Mouse (Mus musculus): Measurements from ENCODE around the gene Cdk12.
"Not testable (repeated sequence)": the region's sequence is repeated elsewhere in the genome, so short reads cannot be mapped to it uniquely, and the experiment has no call there.

Cdk12 gene

DNA sequence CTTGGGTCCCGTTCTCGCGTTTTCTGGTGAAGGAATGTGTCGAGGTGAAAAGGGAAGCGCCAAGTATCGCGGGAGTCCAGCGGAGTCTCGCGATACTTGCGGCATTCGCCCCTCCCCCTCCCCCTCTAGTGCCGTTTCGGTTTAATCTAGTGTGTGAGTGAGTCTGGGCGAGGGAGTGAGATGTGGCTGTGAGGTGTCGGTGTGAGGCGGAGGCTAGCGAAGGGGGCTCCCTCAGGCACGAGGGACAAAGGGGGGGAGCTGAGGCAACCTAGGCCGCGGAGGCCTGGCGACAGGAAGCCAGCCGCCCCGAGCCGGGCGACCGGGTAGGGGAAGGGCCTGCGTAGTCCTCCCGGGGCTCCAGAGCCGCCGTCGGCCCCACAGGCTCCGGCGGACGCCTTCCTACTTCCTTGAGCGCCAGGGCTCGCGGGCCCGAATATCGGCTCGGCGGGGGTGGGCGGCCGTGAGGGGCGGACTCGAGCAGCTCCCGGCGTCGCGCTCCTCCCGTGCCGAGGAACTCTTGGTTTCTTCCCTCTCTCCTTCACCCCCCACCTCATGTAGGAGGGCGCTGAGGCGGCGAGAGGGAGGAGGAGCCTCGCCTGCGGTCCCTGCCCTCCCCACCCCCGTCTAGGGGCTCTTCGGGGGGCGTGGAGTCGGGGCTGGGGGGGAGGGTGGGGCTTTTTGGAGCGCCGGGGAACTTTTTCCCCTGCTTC is at the start of gene Cdk12:
Gene Cdk12 (plus strand): TSS at position 419 of the 710 bp plus-strand sequence.
- DNase-seq (ENCODE audit: low spot score): peak; percentile 99

DNA sequence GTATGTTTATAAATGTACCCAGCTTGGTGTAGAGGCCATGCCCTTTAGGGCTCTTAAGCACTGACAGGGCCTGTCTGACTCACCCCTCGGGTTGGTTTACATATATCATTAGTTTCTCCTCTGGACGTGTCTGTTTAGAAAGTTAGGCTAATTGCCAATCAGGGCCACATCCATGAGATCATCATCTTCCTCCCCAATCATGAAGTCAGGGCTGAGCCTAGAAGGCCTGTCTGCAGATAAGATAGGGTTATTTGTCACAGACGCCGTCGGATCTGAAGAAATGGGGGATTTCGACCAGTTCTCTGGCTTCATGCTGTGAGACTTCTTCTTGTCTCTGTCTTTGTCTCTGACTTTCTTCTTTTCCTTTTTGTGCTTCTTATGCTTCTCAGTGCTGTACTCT is 47.8 kb upstream of the Cdk12 start:
- peak; percentile 28 for DNase-seq (ENCODE audit: low spot score)

GRCm38 (mm10) chr11:98168400-98168799 is 34.5 kb upstream of the Cdk12 start:
- DNase-seq (ENCODE audit: low spot score): no peak

GRCm38 (mm10) chr11:98182149-98182548 is 20.7 kb upstream of the Cdk12 start:
- not testable (repeated sequence) for DNase-seq (ENCODE audit: low spot score)

GRCm38 (mm10) chr11:98187640-98188395 is 15.0 kb upstream of the Cdk12 start:
- DNase-seq (ENCODE audit: low spot score): no peak

- no peak for DNase-seq (ENCODE audit: low spot score)
Observed at GRCm38 (mm10) chr11:98190820-98191219, 12.0 kb upstream of the Cdk12 start.

- DNase-seq (ENCODE audit: low spot score): peak; percentile 98
Observed at GRCm38 (mm10) chr11:98192901-98193805, 9.7 kb upstream of the Cdk12 start, which contains the start of gene Med1. TSS of gene Med1 (minus strand) at chr11:98193293.

DNA sequence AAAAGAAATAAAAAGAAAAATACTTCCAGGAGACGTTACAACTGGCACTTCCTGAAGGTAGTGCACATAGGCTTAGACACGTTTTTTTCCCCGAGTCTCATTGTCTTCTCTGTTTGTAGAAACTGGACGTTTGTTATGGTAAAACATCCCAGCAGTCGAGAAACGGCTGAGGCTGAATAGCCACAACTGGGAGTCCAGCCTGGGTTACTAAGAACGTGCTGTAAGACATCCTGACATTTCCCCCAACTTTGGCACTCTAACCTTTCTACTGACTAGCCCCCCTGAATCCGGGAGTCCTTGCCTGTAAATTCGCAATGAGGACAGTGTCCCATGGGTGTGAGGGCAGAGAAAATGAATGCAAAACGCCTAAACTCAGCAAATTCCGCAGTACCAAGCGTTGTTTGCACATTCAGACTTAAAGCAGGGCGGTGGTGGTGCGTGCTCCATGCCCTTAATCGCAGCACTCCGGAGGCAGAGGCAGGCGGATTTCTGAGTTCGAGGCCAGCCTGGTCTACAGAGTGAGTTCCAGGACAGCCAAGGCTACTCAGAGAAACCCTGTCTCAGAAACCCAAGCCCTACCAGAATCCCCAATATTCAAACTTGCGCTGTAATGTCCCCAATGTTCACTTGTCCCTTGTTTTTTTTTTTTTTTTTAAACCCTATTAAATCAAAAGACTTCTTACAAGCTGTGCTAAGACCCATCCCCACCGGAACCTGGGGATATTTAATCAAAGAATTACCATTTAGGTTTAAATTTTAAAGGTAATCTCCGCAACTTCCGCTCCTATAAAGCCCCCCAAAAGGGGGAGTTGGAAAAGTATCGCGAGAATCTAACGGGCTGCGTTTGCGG is 843 bp upstream of the Cdk12 start:
- peak; percentile 43 for DNase-seq (ENCODE audit: low spot score)

- DNase-seq (ENCODE audit: low spot score): no peak
Observed at GRCm38 (mm10) chr11:98203351-98203911, 572 bp downstream of the Cdk12 start.

DNA sequence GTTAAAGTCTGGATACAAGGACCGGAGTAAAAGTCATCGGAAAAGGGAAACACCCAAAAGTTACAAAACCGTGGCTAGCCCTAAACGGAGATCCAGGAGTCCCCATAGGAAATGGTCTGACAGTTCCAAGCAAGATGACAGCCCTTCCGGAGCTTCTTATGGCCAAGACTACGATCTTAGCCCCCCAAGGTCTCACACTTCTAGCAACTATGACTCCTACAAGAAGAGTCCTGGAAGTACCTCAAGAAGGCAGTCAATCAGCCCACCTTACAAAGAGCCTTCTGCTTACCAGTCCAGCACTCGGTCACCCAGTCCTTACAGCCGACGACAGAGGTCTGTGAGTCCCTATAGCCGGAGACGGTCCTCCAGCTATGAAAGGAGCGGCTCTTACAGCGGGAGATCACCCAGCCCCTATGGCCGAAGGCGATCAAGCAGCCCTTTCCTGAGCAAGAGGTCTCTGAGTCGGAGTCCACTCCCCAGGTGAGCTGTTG is 1.1 kb downstream of the Cdk12 start:
- DNase-seq (ENCODE audit: low spot score): peak; percentile 37

- DNase-seq (ENCODE audit: low spot score): no peak
Observed at GRCm38 (mm10) chr11:98205463-98205862, 2.6 kb downstream of the Cdk12 start.

GRCm38 (mm10) chr11:98206281-98206680 is 3.4 kb downstream of the Cdk12 start:
- DNase-seq (ENCODE audit: low spot score): not testable (repeated sequence)

GRCm38 (mm10) chr11:98209661-98210060 is 6.8 kb downstream of the Cdk12 start:
- DNase-seq (ENCODE audit: low spot score): not testable (repeated sequence)

- no peak for DNase-seq (ENCODE audit: low spot score)
Observed at GRCm38 (mm10) chr11:98213311-98213710, 10.5 kb downstream of the Cdk12 start.

DNA sequence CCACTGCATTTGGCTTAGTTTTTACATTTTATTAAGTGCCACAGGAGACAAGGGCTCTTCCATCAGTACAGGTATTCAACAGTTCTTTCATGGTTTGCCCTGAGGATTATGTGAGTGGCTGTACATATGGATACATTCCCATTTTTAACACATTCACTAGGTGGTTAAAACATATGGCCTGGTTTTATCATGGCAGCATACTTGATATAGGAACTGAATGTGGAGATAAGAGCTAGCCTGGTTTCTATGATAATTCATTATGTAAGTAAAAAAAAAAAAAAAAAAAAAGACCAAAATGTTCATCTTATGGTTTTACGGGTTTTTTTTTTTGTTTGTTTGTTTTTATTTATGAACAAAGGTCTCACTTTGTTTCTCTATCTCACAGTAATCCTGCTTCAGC is 23.5 kb downstream of the Cdk12 start:
- DNase-seq (ENCODE audit: low spot score): no peak

- no peak for DNase-seq (ENCODE audit: low spot score)
Observed at GRCm38 (mm10) chr11:98238416-98238815, 35.6 kb downstream of the Cdk12 start.

GRCm38 (mm10) chr11:98238995-98239394 is 36.1 kb downstream of the Cdk12 start:
- no peak for DNase-seq (ENCODE audit: low spot score)

GRCm38 (mm10) chr11:98242910-98243309 is 40.1 kb downstream of the Cdk12 start:
- not testable (repeated sequence) for DNase-seq (ENCODE audit: low spot score)

- no peak for DNase-seq (ENCODE audit: low spot score)
Observed at GRCm38 (mm10) chr11:98244415-98244814, 41.6 kb downstream of the Cdk12 start.

GRCm38 (mm10) chr11:98247325-98247724 is 44.5 kb downstream of the Cdk12 start:
- DNase-seq (ENCODE audit: low spot score): no peak

GRCm38 (mm10) chr11:98253807-98254206 is 50.9 kb downstream of the Cdk12 start:
- DNase-seq (ENCODE audit: low spot score): no peak

Data from MN1 (cell line).